Mouse (Mus musculus) gastrocnemius, adult 8-10 months (tissue): ENCODE measurements at regions not wholly inside any gene's neighbourhood (a gene's known extent, or its start where the extent isn't known, plus 50 kb on each side); places are given as distances from the start of the nearest gene placed in this dataset.

Experiments used
- DNase-seq, 2 experiments: peaks; one replicate each; pipeline ENCODE4 v3.0.0; 2022; ENCODE audit warnings: low spot score in 2 of 2

DNA sequence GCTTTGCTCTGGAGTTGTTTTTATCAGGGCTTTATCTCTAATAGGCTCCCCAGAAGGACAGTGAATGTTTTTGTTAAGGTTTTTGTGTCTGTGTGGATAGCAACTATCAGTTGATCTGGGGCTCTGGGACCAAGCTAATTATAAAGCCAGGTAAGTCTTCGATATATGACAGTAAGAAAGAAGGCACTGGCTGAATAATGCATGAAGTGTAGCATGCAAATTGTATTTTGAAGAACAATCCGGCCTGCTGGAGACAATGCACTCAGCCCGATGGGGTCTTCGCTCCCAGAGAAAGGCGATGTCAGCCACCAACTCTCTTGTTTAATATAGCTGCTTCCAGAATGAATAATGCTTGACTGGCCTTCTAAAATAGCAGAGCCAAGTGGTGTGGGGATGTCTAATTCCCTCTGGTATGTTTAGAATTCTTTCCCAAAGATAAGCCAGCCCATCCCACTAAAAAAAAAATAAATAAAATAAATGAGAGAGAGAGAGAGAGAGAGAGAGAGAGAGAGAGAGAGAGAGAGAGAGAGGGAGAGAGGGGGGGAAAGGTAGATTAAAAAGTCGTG is 68.6 kb downstream of the Dad1 start:
- no peak for DNase-seq

DNA sequence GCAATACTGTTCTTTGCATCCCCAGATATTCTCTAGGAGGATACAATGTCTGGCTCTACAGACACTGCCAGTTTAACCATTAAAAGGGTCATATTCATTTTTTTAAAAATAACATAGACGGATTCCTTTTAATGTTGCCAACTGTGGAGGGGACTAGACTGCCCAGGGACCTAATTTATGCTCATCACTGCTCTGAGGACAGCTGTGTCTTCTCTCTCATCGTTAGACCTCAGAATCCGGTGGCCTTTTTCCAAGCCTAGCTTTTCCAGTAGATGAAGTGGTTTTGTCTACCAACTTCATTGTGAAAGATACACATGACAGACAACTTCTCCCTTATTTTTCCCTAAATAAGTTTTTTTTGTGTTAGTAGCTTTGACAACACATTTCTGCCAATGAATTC is 70.0 kb downstream of the Dad1 start:
- no peak for DNase-seq

DNA sequence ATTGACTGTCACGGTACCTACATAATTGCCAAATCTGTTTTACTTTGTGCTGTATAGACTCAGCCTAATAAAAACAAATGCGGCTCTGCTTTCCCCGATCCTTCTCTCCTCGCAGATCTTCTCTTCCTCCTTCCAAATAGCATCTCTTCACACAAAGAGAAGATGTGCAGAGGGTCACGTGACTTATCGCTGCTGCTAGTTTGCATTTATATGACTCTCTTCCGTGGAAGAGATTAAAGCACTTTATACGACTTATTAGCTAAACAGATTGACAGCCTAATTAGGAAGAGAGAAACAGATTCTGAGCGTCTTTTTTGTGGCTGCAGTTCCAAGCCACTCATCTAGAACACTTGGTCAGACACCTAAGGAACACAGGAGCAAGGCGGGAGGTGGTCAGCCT is 71.1 kb downstream of the Dad1 start:
- no peak for DNase-seq

DNA sequence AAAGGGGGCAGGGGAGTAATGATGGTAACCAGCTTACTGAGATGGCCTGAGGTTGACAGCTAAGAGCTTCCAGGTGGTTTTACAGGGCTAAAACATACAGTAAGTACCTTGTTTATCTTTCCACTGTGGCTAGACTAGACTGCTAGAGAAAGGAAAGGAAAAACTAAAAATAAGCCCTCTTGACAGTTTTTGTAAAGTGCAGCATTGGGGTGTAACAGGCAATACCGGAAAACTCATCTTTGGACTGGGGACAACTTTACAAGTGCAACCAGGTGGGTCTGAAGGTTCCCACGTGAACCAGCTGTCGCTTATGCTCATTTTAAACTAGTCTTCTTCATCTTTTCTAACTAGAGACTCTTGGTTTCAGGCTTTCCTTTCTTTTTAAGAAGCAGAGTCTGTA is 72.6 kb downstream of the Dad1 start:
- no peak for DNase-seq

DNA sequence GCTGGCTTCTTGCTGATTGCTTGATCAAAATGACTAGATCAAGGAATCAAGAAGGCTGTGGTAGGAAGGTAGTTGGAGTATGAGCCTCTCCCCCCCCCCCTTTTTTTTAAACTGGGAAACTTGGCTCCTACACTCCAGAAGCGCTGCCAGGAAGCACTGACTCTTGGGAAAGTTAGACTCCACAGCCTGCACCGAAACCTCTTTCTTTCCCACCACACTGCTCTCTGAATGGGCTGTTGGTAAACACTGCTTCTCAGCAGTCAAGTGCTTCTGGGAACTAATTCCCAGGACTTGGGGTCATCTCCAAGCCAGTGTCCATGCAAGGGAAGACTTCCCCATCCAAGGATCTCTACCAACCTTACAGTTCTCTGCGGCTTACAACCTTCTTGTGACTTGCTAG is 73.2 kb downstream of the Dad1 start:
- DNase-seq = no peak

DNA sequence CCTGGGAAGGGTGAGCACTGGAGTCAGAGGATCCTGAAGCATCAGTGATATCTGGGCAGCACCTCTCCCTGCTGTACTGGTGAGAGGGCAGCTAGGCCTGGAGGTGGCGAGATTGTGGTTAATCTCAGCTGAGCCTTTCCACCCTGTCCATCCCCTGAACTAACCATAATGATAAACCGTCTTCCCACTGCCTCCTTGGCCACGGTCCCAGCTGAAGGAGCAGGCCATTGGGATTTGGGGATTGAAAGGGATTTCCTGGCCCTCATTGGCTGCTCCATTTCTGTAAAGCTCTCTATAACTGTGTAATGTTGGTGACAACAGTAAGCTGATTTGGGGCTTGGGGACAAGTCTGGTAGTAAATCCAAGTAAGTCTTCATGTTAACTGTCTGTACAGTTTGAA is 73.6 kb downstream of the Dad1 start:
- no peak for DNase-seq

DNA sequence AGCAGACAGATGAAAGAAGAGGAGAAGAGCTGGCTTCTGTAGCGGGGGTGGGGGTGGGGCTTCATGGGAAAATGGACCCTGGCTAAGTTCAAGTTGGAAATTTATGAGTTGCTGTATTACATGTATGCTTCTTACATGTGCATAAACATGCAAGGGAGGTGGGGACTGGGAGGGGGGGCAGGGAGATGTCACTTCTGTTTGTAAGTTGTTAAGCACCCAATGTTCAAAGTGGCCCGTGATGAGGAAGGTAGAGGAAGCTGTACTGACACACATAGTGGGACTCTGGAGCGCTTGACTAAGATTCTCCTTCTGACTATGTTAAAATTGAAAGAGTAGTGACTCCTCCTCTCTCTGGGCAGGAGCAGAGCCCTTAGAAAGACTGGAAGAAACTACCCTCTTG is 75.0 kb downstream of the Dad1 start:
- no peak for DNase-seq

DNA sequence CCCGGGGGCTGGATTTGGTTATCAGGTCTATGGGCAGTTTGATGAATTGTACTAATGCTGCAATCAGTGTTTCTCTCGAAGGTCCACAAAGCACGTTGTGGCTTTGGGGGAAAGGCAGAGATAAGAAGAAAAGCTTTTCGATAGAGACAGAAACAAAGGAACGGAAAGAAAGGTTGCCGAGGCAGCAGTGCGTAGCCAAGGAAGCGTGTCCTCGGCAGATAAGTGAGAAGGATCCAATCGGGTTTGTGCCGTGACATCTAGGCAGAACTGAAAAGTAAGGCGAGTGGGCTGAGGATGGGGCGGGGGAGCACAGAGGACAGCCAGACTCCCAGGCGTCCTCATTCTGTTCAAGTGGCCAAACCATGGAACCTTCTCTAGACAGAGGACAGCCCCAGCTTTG is 77.4 kb downstream of the Dad1 start:
- DNase-seq = no peak

DNA sequence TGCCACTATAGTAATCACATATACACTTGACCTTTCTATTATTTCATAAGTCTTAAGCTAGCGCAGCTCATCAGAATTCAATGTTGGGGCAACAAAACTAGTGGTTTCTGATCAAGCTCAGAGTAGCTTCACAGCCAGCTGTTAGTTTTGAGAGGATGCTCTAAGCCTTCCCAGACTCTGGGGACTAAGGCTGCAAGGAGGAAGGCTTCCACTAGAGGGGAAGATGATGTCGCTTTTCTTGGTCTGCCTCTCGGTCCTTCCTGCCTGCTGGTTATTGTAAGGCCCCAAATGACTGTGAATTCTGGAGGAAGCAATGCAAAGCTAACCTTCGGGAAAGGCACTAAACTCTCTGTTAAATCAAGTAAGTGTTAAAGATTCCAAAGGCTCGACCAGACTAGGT is 78.4 kb downstream of the Dad1 start:
- no peak for DNase-seq

DNA sequence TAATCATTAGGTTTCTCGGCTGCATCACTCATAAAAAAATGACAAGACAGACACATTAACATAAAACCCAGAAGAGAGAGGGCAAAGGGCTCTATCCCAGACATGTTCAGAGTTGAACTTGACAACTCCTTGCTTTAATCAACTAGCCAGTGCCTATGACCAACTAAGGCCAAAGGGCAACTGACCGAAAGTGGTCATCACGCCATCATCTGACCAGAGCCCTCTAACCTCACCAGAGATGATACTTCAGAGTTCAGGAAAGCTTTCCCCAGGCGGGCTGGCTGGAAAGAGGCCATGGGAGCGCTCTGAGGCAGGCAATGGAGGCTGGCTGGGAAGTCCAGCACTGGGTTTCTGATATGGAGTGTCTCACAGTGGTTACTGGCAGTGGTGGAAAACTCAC is 80.6 kb downstream of the Dad1 start:
- no peak for DNase-seq

DNA sequence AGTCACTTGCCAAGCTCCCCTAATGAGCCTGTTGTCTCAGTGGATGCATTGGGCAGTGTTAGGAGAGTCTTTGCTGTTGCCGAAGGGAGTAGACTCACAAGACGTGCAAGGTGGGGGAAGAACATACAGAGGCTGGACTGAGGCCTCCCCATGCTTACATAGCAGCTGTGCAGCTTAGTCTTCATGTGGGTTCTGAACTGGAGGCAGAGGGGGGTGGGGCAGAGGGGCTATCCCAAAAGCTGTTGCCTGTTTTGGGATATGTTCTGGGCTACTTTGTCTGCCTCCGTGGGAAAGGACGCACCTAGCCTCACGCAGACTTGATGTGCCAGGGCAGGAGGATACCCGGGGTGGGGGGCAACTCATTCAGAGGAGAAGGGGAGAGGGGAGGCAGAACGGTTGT is 84.7 kb downstream of the Dad1 start:
- no peak for DNase-seq

DNA sequence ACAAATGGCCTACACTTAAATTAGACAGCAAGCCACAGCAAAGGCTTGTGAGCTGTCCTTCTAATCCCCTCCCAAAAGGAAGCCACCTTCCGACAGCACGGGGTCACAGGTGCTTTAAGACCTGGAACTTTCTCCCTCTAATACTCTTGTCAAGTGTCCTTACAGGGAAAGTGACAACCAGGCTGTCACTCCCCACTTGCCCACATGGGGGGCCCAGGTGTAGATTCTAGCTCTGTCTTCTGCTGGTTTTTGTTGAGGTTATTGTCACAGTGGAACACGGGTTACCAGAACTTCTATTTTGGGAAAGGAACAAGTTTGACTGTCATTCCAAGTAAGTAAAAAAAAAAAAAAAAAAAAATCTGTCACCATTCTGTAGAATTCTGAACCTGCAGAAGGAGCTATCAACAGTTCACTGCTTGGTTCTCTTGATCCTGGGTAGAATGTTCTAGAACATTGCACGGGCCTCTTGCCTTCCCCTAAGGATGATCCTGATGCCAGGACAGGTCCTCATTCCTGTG is 85.4 kb downstream of the Dad1 start:
- DNase-seq = no peak

DNA sequence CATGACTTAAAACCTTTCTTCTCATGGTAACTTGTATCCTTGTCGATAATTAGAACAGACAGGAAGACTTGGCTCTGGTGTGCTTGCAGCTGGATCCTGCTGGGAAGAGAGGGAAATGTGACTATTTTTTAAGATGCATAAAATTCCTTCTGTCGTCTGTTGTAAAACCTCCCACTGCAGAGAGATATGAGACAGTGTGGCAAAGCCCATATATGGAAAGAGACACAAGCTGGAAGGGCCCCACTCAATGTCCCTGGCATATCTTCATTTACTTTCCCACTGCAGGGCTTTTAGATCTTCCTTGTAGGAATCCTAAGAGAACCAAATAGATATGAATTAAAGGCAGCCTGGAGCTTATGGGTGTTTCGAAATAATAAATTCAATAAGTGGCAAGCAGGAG is 87.8 kb downstream of the Dad1 start:
- DNase-seq = no peak

DNA sequence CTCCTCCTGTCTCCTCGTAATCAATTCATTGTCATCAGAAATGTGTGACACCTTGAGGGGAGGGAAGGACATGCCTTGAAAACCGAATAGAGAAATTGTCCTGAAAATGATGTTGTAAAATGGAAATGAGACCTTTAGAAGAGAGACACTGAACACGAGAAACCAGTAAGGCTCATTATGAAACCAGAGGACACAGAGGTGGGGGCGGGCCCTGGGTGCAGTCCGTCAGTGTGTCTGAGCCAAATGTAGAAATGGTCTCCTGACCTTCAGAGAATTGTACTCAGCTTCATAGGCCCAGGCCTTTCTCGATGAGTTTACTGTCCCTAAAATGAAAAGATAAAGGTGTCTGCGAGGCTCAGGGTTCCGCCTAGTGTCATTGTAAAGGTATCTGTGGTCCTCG is 89.0 kb downstream of the Dad1 start:
- DNase-seq = no peak

DNA sequence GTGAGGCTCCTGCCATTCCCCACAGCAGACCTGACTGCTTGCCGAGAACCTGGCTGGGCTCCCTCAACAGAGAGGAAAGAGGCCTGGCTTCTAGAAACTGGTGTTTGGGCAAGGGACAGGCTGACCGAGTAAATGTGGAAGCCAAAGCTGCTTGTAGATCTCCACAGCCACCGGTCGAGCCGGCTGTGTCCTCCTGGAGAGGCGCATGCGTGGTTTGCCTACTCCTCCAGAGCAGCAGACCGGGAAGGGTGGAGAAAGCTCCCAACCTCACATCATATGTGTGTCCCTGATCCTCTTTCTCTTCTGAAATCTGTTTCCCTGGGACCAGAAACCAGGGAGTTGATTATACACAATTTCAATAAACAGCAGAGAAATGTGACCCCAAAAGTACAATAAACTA is 92.0 kb downstream of the Dad1 start:
- DNase-seq = no peak

DNA sequence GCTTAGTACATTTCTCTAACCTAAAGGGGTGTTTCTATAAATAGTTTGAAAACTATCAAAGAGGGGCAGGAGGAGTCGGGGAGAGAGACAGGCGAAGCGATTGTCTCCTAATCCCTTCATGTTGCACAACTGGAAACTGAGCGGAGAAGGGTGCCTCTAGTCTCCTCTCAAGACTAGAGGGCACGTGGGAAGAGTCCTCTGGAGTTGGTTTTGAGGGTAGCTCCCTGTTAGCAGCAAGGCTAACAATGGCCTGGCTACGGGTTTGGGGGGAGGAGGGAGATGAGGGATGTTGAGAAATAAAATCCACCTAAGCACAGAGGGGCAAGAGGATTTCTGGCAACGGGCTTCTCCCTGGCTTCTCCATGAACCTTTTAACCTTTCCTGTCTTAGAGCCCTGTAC is 92.7 kb downstream of the Dad1 start:
- no peak for DNase-seq

DNA sequence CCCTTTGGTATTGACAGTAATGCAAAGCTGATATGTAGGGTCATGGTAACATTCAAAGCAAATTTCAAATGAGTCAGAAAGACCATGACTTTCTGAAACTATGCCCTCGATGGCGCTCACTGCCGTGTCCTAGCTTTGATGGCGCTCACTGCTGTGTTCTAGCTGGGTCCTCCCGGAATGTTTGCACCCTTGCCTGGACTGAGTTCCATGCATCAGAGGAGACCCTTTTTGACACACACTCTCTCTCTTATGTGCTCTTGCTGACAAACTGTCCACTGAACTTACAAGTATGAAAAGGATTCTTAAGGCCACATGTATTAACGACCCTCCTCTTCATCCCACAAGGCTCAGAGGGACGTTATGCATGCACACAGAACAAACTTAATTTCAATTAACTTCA is 94.1 kb downstream of the Dad1 start:
- no peak for DNase-seq

DNA sequence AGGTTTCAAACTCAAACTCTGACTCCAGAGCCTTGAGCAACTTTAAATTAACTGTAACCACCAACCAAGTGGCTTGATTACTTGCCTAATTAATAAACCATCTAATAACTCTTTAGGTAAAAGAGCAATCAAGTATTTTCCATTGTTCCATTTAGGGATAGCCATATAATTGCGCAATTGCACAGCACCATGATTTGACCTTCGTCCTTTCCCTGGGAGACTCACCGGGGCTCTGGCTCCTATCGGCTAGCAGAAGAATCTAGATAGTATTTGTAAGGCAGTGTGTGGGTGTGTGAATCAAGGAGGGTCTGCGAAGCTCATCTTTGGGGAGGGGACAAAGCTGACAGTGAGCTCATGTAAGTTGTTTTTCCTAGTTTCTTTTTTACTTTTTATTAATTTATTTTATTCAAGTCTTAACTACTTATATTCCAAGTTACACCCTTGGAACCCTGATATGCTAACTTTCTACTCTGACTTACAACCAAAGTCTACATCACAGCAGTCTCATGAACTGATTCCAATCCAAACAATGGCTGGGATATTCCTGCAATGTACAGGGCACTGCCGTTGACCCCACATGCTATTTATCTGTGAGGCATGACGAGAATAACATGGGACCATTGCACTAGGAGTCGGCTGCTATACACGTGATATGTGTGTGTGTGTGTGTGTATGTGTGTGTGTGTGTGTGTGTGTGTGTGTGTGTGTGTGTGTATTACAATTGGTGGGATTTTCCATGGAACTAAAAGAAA is 95.5 kb downstream of the Dad1 start:
- DNase-seq = no peak

DNA sequence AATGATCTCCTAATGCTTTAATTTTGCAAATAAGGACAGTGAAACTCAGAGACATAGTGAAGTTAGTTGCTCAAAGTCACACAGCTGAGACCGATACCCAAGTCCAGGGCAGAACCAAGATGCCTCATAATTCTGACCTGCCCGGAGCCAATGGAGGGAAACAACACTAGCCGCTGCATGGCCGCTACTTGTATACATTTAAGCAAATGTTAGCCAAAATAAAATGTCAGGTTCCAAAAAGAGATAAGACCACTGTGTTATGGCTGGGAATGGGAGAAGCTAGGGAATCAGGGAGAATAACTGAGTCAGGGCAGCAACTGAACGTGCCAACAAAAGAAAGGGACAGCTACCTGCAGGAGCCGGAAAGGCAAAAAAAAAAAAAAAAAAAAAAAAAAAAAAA is 97.4 kb downstream of the Dad1 start:
- no peak for DNase-seq

DNA sequence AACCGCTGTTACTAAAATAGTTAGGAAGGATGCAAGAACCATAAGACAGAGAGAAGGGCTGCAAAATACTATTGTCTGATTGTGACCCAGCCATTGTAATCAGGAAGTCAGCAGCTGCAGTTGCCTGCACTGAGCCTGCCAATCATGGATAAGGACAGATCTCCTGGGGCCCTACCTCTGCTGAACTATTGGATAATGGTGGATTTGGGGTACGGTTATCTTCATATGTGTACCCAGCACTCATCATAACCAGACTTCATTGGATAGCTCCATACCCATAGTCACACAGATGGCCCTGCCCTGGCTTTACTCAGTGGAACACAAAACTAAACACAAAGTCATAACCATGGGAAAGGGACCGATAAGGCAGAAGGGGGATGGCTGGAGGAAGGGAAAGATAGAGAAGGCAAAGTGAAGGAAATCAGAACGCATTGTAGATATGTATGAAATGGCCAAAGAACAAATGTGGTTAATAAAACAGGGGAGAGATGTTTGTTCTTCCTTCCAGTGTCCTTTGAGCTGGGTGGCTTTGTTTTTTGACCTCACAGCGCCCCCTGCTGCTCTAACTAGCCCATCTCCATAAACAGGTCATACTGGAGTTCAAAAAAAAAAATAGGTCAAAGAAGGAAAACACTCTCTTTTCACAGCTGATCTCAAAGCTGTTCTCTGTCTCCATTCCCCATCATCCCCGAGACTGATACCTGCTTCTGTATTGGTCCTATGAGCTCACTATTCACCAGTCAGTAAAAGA is 101.2 kb downstream of the Dad1 start:
- peak; percentile 37 to 42 for DNase-seq

DNA sequence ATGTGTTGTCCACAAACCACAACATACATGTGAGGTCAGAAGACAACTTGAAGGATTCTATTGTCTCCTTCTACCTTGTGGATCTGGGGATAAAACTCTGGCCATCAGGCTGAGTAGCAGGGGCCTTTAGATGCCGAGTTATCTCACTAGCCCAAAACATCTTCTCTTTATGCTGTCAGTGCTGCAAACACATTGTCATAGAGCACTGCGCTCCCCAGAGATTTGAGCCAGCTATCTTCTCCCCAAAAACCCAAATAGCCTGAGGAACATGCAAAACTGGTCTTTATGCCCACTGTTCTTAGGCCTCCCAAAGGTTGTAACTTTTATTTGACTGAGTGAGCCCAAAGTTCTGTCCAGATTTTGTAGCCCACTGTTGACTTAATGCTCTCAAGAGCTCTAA is 102.0 kb downstream of the Dad1 start:
- no peak for DNase-seq

DNA sequence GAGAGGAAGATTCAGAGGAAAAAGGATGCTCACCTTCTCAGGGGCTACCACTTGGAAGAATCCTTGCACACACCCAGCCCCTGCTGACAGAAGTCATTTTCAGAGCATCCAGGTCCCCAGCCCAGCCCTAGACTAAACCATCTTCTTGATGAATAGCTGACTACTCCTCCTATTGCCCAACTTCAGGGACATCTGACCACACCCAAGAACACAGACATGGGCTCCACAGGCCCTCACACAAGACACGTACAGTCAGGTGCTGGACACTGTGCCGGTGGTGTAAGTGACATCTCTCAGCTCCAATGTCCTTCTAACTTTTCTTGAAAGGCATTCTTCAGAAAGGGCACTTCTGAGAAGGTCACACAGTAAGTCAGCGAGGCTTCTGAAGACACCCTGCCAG is 102.6 kb downstream of the Dad1 start:
- DNase-seq = no peak

DNA sequence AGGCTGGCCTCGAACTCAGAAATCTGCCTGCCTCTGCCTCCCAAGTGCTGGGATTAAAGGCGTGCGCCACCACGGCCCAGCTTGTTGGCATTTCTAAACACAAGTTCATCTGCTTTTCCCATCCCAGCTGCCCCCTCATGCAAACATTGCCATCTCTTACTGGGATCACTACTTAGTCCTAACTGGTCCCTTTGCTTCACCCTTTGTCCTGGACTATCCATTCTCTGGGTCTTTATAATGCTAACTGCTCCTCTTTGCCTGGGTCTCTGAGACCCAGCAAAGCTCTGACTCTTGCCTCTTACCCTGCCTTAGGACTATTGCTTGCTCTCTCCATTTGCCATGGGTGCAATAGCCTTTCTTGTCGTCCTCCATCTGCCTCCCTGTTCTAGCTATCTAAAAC is 103.7 kb downstream of the Dad1 start:
- DNase-seq = no peak
